Mouse (Mus musculus) cortical plate, adult 2 months (tissue): Measurements from ENCODE around the gene Stoml2. TPM values are rescaled to one million over a fixed set of nuclear protein-coding genes. Genes with fewer than 3 reads are reported as not detected.

Experiments
- H3K27ac ChIP-seq: fragments of 200-500 bp; 2 replicates; pipeline ENCODE4 v1.5.1; 2012; ENCODE audit warnings: low read length, control low read depth, inconsistent platforms; ENCODE audit not compliant: insufficient read depth
- H3K4me1 ChIP-seq: fragments of 200-500 bp; 2 replicates; pipeline ENCODE4 v1.6.1; 2011; ENCODE audit warnings: low read length; ENCODE audit not compliant: control insufficient read depth, insufficient read depth
- H3K4me3 ChIP-seq: fragments of 200-500 bp; 2 replicates; pipeline ENCODE4 v1.5.1; 2011; ENCODE audit warnings: mild to moderate bottlenecking, low read length, control low read depth; ENCODE audit not compliant: insufficient read depth
- CTCF ChIP-seq: fragments of 200-500 bp; IDR thresholded peaks from 2 replicates; pipeline ENCODE4 v1.5.1; 2011; ENCODE audit warnings: mild to moderate bottlenecking, control low read depth, low read length; ENCODE audit not compliant: insufficient read depth; ENCODE audit errors: extremely low read depth
- POLR2A ChIP-seq: fragments of 200-500 bp; IDR thresholded peaks from 2 replicates; pipeline ENCODE4 v1.6.1; 2011; ENCODE audit warnings: mild to moderate bottlenecking, low read length, control low read depth; ENCODE audit not compliant: insufficient read depth; ENCODE audit errors: extremely low read depth
- polyA plus RNA-seq: library from polyadenylated mRNA; depleted of rRNA; stranded (reverse); fragments of >200 nt; gene quantifications from 2 replicates; pipeline ENCODE4 v1.2.3, GENCODE M21; 2012; rRNA removed

Gene Stoml2
- polyA plus RNA-seq, result 128 and 132 TPM in 2 replicates

DNA sequence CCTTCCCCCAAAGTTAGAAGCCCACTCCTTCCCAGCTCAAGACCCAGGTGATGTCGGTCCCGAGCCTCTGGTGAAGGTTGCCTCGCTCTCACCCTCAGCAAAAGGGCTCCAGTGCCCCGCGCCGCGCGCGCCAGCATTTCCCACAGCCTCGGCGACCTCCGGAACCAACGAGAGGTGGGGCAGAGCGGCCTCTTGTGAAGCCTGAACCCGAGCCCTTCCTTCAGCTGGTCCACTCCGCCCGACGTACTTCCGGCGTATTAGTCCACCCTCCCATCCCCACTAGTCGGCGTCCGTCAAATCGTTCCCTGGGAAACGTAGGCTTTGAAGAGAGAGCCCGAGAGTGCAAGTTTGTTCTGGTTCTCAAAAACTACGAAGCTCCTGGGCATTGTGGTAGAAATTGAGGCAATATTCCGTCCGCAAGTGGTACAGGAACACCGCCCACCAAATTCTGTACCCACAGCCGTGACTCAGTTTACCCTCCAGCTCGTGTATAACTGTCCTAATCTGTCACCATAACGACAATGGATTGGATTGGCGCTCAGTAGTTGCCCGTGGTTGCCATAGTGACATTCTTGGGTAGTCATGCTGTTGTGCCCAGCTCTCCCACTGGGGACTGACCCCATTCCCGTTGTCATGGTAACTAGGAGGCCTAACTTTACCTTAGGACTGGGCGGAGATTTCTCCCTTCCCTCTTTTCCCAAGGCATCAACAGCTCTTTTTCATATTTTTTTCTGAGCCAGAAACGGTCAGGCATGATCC lies at the start of gene Stoml2:
Stoml2 (minus strand) TSS at position 474 of the 759 bp plus-strand sequence.
- Histone ChIP-seq H3K4me1 (peaks cover 3% of the 10 kb centered on the region), H3K4me3 (peak within 1 kb of the TSS; percentile 69)
- no peak for TF ChIP-seq CTCF
- peak; percentile 64 for TF ChIP-seq POLR2A

DNA sequence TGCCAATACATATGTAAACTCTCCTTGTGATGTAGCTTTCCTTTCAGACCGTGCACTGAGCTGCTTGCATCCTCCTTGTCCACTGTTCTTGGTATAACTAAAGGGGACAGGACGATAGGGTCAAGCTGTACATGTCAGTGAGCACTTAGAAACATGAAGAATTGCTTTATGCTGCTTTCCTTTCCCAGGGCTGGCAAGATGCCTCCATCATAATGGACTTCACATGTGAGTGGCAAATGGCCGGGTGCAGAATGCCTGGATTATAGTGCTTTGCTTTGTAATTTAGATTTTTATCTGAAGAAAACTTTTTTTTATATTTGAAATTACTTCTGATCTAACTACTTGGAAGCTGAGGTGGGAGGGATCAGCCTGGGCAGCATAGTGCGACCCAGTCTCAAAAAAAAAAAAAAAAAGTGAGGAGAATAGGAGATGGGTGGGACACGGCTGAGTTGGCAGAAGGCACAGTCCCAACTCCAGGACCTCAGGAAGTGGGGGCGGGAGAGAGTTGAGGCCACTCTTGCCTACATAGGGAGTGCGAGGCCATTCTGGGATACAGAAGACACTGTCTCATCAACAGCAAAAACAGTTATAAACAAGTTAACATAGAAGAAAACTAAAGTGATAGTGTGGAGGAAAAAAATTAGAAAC lies 46.7 kb upstream of the Stoml2 start:
- no peaks in the 10 kb centered on the region for H3K4me1 ChIP-seq
- TF ChIP-seq CTCF (no peak), POLR2A (no peak)
- no peak overlapping the region for H3K27ac ChIP-seq
- H3K4me3 ChIP-seq, result no peak overlapping the region

More for the DNA sequence above, at the start of gene Stoml2:
- peak within 1 kb of the TSS; percentile 62 for H3K27ac ChIP-seq

DNA sequence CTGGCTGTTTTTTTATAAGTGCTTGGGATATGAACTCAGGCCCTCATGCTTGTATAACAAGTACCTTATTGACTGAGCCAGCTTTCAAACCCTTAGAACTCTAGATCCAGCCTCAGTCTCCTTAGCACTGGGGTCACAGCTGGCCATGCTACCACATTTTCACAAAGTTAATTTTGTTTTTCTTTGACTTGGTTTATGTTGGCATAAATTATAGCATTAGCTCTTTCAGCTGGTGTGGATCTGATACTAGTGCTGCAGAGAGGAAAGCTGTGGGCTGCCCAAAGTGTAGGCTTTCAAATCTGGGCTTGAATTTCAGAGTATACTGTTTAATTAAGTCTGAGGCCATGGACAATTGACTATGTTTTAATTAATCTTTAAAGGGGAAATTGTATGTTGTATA lies 43.4 kb upstream of the Stoml2 start:
- Histone ChIP-seq H3K27ac (no peak overlapping the region), H3K4me1 (no peaks in the 10 kb centered on the region), H3K4me3 (no peak overlapping the region)
- TF ChIP-seq CTCF (no peak), POLR2A (no peak)

DNA sequence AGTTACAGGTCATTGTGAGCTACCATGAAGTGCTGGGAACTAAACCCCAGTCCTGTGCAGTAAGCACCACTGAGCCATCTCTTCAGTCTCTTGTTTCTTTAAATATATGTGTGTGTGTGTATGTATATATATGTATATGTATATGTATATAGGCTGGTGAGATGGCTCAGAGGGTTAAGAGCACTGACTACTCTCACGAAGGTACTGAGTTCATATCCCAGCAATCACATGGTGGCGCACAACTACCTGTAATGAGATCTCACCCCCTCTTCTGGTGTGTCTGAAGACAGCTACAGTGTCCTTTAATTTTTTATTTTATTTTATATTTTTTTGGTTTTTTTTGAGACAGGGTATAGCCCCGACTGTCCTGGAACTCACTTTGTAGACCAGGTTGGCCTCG lies 34.0 kb upstream of the Stoml2 start:
- H3K4me3 ChIP-seq, result no peak overlapping the region
- no peaks in the 10 kb centered on the region for H3K4me1 ChIP-seq
- no peak overlapping the region for H3K27ac ChIP-seq
- no peak for TF ChIP-seq CTCF
- TF ChIP-seq POLR2A, result no peak

DNA sequence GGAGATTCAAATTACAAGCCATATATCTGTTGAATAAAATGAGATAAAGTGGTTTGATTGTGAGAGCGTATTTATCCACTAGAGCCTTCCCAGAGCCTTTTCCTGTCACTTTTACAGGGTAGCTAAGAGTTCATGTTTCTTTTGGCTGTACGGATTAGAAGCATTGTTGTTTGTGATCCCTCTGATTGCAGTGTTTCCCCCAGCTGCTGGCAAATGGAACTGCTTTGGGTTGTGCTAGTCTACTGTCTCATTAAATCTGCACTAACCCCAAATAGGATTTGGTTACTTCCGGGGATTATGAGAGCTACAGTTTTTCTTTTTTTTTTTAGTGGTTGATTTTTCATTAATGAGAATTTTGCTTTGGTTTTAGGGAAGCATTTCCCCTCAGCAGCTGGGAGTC lies 28.8 kb upstream of the Stoml2 start:
- Histone ChIP-seq H3K4me3 (no peak overlapping the region), H3K4me1 (no peaks in the 10 kb centered on the region; the same call in 1 of the 2 replicates), H3K27ac (no peak overlapping the region)
- no peak for TF ChIP-seq POLR2A
- TF ChIP-seq CTCF, result no peak

DNA sequence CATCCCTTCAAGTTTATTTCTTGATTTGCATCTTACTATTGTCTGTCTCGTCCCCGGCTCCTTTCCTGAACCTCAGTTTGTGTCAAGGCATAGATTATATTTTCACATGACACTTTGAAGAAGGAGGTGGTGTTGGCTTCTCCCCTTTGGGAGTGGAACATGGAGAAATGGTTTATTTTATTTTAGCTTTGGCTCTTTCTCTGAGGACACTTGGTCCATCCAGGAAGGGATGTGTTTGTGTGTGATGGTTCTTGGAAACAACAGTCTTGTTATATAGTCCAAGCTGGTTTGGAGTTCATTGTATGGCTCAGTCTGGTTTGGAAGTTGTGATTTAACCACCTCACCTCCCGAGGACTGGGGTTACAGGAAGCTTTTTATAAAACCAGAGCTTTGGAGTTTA lies 28.2 kb upstream of the Stoml2 start:
- Histone ChIP-seq H3K4me3 (peak overlapping the region; percentile 43), H3K4me1 (no peaks in the 10 kb centered on the region; the same call in 1 of the 2 replicates), H3K27ac (no peak overlapping the region)
- no peak for TF ChIP-seq POLR2A
- no peak for TF ChIP-seq CTCF

DNA sequence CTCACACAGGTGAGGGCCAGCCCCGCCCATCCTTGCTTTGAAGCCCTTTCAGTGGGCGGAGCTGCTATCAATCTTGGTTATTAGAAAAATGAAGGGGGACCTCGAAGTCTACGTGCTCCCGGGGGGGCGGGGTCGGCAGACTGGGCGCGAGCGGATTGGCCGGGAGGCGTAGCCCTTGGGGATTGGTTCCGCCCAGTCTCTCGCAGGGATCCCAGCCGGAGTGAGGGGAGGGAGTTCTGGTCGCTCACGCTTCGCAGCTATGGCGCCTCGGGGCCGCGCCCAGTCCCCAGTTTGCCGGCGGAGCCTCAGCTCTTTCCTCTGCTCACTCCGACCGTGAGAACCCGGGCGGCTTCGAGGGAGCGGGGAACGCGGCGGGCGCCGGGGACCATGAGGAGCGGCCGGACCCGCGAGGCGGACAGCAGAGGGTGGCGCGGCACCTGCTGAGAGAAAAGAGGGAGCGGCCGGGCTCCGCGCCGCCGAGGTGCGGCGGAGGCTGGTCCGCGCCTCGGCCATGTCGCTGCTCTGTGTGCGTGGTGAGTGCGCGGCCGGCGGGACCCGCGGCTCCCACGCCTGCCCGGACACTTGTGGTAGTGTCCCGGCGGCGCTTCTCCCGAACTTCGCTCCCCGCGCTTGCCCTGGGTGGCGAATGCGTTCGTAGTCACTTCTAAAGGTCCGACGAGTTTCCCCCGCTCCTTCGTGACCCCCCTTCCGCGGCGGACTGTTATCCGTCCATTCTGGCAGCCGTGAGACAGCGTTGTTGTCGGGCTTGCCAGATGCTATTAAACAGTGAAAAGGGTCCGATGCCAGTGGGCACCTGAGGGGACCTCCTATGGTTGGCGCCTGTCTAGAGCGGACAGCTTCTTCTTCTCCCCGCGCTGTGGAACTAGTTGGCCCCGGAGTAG lies 27.5 kb upstream of the Stoml2 start, which contains the start of gene Unc13b:
Unc13b (plus strand) TSS at position 201 of the 902 bp plus-strand sequence.
- TF ChIP-seq CTCF, result no peak
- TF ChIP-seq POLR2A, result peak; percentile 72
- Histone ChIP-seq H3K27ac (no peak within 1 kb of the TSS), H3K4me1 (no peaks in the 10 kb centered on the region; the same call in 1 of the 2 replicates), H3K4me3 (peak within 1 kb of the TSS; percentile 43)

DNA sequence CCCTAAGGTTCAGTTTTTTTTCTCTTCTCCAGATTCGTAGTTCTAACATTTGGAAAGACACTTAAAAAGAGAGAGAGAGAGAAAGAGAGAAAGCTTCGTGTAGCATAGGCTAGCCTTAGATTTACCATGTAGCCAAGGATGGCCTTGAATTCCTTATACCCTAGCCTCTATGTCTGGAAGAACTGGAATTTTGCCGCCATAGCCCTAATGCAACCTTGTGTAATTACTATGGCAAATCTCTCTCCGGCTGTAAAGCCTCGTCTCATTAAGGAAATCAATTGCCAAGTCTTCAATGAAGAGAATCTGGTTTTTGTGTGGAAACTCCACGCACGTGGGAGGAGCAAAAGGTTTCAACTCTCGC lies 26.9 kb upstream of the Stoml2 start:
- no peak overlapping the region for H3K27ac ChIP-seq
- H3K4me3 ChIP-seq, result peak overlapping the region; percentile 43
- no peaks in the 10 kb centered on the region; the same call in 1 of the 2 replicates for H3K4me1 ChIP-seq
- TF ChIP-seq POLR2A (no peak), CTCF (no peak)

DNA sequence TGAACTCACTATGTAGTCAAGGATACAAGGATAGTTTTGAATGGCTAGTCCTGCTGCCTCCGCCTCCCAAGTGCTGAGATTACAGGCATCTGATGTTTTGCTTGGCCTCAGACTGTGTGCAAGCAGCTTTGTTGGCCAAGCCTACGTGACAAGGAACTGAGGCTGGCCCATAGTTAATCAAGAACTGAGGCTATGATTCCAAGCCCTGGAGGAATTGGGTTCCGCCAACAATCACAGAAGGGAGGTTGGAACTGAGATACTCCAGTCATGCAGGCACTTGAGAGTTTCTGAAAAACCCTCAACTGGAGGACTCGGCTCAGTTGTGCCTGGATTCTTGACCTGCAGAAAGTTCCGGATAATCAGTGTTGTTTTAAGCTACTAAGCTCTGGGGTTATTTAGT lies 26.1 kb upstream of the Stoml2 start:
- Histone ChIP-seq H3K4me1 (no peaks in the 10 kb centered on the region; the same call in 1 of the 2 replicates), H3K27ac (no peak overlapping the region), H3K4me3 (no peak overlapping the region)
- no peak for TF ChIP-seq POLR2A
- TF ChIP-seq CTCF, result no peak

DNA sequence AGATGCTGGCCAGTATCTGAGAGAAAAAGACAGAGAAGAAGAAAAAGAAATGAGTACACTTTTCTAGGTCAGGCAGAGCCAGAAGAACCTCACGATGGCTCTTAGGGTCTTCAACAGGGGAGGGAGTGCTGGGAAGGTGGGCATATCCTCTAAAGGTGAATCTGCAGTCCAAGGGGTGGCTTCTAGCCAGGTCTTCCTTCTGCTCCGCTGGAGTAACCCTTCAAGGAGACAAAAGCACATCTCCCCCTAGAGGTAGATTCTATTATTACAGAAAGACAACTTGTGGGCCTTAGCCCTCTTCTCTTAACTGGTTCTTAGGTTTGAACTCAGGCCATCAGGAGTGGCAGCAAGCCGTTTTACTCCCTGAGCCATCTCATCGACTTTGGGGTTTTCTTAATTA lies 21.1 kb upstream of the Stoml2 start:
- TF ChIP-seq CTCF (peak; percentile 38; the same call in 1 of the 2 replicates), POLR2A (no peak)
- Histone ChIP-seq H3K27ac (no peak overlapping the region), H3K4me1 (no peaks in the 10 kb centered on the region), H3K4me3 (no peak overlapping the region)
